Comparison of ENCODE assay signal across 7 mouse cellular contexts in the genomic region with DNA sequence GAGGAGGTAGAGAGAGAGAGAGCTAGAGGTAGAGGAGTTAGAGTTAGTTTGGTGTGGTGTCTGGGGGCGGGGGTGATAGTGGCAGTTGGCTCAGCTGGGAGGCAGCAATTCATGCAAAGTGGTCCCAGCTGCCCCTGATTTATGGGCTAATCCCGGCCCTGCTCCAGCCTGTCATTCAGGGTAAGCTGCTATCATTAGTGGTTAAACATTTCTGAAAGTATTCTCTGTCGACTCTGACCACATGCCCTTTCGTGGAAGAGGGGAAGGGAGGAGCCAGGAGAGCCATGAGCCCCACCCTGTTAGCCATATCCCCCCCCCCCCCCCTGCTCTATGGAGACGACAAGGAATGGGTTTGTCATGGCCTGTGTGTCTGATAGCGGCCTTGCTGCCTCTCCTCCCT.
A peak's percentile ranks its signal among the peaks of the same experiment; 100 is the strongest.
DNase-seq lines count a peak whose midpoint lies in the region; ATAC-seq and TF ChIP-seq lines count a peak whose summit lies in the region.

No protein-coding gene starts in this region.

- no peak overlapping the region for H3K4me3 ChIP-seq in embryonic facial prominence, embryonic 11.5 days (ENCODE audit: low read depth, low read length)

- in situ Hi-C loops in Patski (cut with MboI; ENCODE audit: low pct_unique_long_range_greater_than_20kb): no loop called here

- no peaks in the 10 kb centered on the region for H3K4me1 ChIP-seq in embryonic facial prominence, embryonic 11.5 days (ENCODE audit: control insufficient read depth, insufficient read depth, low read length)

- peak; percentile 37 for DNase-seq in Patski (ENCODE audit: low read depth, low spot score)
- DNase-seq in embryonic facial prominence, embryonic 11.5 days (ENCODE audit: low spot score): peak; percentile 81
- DNase-seq in kidney, adult 11 months: peak; percentile 24
- no peak for DNase-seq in adrenal gland, postnatal 10 days
- DNase-seq in adrenal gland, adult 8-10 months: no peak
- DNase-seq in frontal cortex, postnatal 10 days (ENCODE audit: low spot score in 2 of 2): no peak

- no peaks in the 10 kb centered on the region for H3K9me3 ChIP-seq in embryonic facial prominence, embryonic 11.5 days (replicated peaks; ENCODE audit: control insufficient read depth, low read length)

- 10% methylated on average over 6 of the region's 6 CpGs for WGBS in embryonic facial prominence, embryonic 11.5 days

- CTCF ChIA-PET in Patski (lab: Charles Lee): interaction anchor here (1.2 to 2.5 kb wide), 2 partner anchors 38 to 70 kb away, joined by 5 to 7 read pairs; no protein-coding TSS in a partner anchor

- H3K27me3 ChIP-seq in Patski: no peaks in the 10 kb centered on the region
- H3K27me3 ChIP-seq in embryonic facial prominence, embryonic 11.5 days (ENCODE audit: control insufficient read depth, insufficient read depth, low read length): no peaks in the 10 kb centered on the region

- H3K27ac ChIP-seq in embryonic facial prominence, embryonic 11.5 days (replicated peaks; ENCODE audit: low read depth, low read length): no peak overlapping the region

- peak; percentile 49 for ATAC-seq in Patski
- ATAC-seq in embryonic facial prominence, embryonic 11.5 days (replicated peaks; ENCODE audit: insufficient number of reproducible peaks, low FRiP score, low TSS enrichment, low read depth): peak; percentile 74
- peak; percentile 56 for ATAC-seq in megakaryocyte-erythroid progenitor cell, adult 5-6 weeks (replicated peaks; ENCODE audit: low FRiP score, low TSS enrichment, poor library complexity, severe bottlenecking)

- no peak overlapping the region for H3K9ac ChIP-seq in embryonic facial prominence, embryonic 11.5 days (replicated peaks; ENCODE audit: low read length)

- POLR2A ChIA-PET in Patski (lab: Charles Lee): interaction anchor here (0.6 to 1.4 kb wide), 2 partner anchors 13 to 114 kb away, joined by 3 read pairs; no protein-coding TSS in a partner anchor

- no peaks in the 10 kb centered on the region for H3K36me3 ChIP-seq in embryonic facial prominence, embryonic 11.5 days (replicated peaks; ENCODE audit: control insufficient read depth, insufficient read depth, low read depth, low read length)

- H3K4me2 ChIP-seq in embryonic facial prominence, embryonic 11.5 days (ENCODE audit: low read depth, low read length): no peak overlapping the region

- TF ChIP-seq CTCF in Patski (IDR thresholded peaks at IDR 0.05): no peak

Comparison
In these comparisons a context has a peak if more than half of its experiments do, and no peak if none do; other contexts are left out.
1. DNase-seq: peak in Patski (single experiment), embryonic facial prominence, embryonic 11.5 days (single experiment) and kidney, adult 11 months (single experiment); none in adrenal gland, postnatal 10 days (single experiment), adrenal gland, adult 8-10 months (single experiment) and frontal cortex, postnatal 10 days (0 of 2).
2. Peak in every context shown above with its lines, with median percentiles within 50 percentile points of each other: ATAC-seq.